Mouse (Mus musculus) inflammation-experienced regulatory T-cells, adult 16 weeks (primary cell): ENCODE data around the gene Vmn1r60. TPM values are rescaled to one million over a fixed set of nuclear protein-coding genes. Genes with fewer than 3 reads are reported as not detected.

ENCODE experiments used
- polyA plus RNA-seq: library from polyadenylated mRNA; unstranded; fragments of 100-300 nt; shearing (Covaris generic); gene quantifications from one replicate; pipeline ENCODE4 v1.2.1, GENCODE M21; 2017

Gene Vmn1r60
- polyA plus RNA-seq = not detected

DNA sequence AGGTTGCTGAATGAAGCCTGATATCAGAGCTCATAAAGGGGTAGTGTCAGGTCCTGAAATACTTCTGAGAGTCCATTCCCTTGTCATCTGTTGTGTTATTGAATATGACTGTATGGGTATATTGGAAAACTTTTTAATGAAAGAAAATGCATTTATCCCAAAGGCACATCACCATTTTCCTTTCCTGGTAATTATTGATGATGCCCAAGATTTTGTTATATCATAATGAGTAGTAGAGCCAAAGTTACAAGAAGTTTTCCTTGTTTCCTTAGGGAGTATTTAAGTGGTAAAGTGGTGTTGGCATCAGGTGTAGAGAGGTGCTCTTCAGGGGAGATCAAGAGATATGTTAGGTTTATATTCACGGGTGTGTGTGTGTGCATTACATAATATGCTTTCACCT is at the start of gene Vmn1r60:
Gene Vmn1r60 (minus strand): TSS at position 101 of the 400 bp plus-strand sequence.

DNA sequence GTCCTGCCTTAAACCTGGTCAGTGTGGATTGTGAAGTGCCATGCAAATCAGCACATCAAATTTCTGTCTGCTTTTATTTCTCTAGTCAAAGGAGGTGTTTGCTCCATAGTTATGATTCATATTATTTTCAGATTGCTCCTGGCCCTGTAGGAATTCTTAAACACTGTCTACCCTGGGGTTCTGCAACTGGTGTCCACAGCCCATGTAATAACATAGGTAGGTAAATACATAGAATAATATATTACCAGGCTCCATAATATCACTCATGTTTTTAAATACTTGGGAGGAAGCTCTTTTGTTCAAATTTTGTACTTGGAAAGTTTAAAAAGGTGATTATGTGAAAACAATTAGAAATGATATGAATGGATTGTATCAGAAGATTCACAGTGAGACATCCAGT is 53.3 kb downstream of the Vmn1r60 start, which contains the start of gene Vmn2r28:
Gene Vmn2r28 (minus strand): TSS at position 101 of the 400 bp plus-strand sequence.

Other genes with a start within 250 kb of the Vmn1r60 start
- gene Gm5065, start 196.8 kb downstream of the Vmn1r60 start, polyA plus RNA-seq = not detected
- gene Nlrp2, start 196.3 kb downstream of the Vmn1r60 start, polyA plus RNA-seq = not detected
- not detected for gene Vmn1r58, start 133.9 kb downstream of the Vmn1r60 start, polyA plus RNA-seq
- not detected for gene Vmn1r59, start 90.5 kb downstream of the Vmn1r60 start, polyA plus RNA-seq
- not detected for gene Vmn2r28, start 53.4 kb downstream of the Vmn1r60 start, polyA plus RNA-seq
- 0.06 TPM for gene Vmn1r61, start 66.0 kb upstream of the Vmn1r60 start, polyA plus RNA-seq
- gene Vmn1r62, start 126.3 kb upstream of the Vmn1r60 start, polyA plus RNA-seq = not detected